Mouse (Mus musculus) embryo, embryonic 11 days (tissue): ENCODE data around the gene Arhgap44.

Source experiments
- DNase-seq: peaks from one replicate; pipeline ENCODE4 v3.0.0-alpha.2; 2015

Gene Arhgap44

DNA sequence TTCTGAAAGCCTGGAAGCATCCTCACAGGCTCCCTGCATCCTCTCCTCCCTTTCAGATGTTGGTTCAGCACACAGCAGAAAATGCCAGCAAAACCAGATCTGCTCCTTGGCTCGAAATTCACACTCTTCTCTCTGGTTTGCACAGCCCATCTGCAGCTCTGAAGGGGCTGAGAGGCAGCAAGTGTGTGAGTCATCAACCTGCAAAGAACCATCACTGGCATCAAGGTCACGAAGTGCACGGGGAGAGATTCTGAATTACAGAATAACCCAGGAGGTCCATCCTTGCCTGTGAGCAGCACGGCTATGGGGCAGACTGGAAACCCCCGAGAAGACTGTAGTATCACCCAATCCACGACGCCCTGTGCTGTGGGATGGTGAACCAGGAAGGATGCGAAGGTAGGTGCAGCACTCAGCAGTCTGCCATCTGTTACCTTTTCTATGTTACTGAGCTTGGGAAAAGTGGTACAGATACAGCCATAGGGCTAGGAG, 27.5 kb downstream of the Arhgap44 start:
- DNase-seq = no peak

- DNase-seq = no peak
Observed at GRCm38 (mm10) chr11:65133661-65134060, 29.1 kb downstream of the Arhgap44 start.

- no peak for DNase-seq
Observed at GRCm38 (mm10) chr11:65129110-65129509, 33.7 kb downstream of the Arhgap44 start.

DNA sequence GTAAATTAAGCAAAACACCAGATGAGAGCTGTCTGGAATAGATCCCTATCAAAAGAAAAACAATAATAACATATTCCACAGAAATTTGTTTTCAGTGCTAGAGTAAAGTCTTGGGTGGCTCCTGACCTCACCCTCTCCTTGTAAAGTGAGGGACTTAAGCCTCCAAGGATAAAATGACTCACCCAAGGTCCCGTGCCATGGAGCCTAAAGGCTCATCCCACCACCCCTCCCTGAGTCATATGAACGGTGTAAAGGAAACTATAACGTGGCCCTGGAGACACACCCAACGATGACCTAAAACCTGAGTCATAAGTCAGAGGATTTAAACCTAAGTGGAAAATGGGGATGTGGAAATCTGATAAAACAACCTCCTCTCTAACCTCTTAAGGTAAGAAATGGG, 34.1 kb downstream of the Arhgap44 start:
- no peak for DNase-seq

GRCm38 (mm10) chr11:65126566-65126965, 36.2 kb downstream of the Arhgap44 start:
- peak; percentile 7 for DNase-seq

- peak; percentile 50 for DNase-seq
Observed at GRCm38 (mm10) chr11:65124913-65125418, 37.8 kb downstream of the Arhgap44 start.

DNA sequence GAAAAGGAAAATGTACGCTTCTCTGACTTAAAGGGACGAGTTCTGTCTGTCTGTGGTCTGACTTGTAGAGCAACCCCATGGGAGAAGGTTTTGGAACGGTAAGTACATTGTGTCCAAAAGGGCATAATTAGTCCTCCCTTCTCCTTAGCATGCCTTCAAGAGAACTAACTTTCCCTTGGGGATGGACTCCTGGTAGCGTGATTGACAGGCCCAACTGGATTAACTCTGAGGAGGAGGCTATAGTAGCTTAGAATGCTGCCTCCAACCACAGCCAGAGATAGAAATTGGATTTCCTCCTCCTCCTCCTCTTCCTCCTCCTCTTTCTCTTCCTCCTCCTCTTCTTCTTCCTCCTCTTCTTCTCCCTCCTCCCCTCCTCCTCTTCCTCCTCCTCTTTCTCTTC, 42.5 kb downstream of the Arhgap44 start:
- DNase-seq = no peak

GRCm38 (mm10) chr11:65115811-65116210, 47.0 kb downstream of the Arhgap44 start:
- DNase-seq = no peak

DNA sequence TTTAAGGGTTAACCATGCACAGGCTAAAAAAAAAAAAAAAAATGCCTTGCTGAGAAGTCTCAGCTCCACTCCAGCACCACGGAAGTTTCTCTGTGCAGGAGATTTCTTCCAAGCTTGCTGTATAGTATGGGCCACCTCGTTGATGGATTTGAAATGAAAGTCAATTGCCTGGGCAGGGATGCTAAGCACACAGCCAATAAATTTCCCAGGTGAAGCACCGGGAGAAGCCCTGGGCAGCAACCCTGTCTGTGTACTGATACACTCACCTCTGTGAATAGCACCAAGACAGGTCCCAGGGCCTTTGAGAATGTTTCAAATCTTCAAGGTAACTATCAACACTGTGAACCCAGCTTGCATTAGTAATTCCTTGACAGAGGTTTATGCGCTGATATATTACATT, 50.7 kb downstream of the Arhgap44 start:
- no peak for DNase-seq

GRCm38 (mm10) chr11:65111651-65112050, 51.1 kb downstream of the Arhgap44 start:
- DNase-seq = peak; percentile 22

DNA sequence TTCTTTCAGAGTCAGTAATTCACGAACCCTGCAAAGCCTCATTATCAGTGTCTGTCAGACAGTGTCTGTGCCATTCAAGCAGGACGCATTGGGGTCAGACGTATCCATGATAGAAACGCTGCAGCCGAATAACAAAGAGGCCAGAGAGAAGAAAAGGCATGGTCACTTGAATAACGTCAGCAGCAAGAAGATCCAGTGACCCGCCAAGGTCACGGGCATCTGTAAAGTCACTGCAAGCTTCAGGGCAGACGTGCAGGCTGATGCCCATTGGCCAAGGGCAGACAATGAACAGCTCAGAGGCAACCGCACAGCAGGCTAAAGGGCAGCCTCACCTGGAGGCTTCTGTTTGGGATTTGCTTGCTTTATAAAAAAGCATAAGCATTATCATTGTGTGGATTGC, 52.7 kb downstream of the Arhgap44 start:
- no peak for DNase-seq

DNA sequence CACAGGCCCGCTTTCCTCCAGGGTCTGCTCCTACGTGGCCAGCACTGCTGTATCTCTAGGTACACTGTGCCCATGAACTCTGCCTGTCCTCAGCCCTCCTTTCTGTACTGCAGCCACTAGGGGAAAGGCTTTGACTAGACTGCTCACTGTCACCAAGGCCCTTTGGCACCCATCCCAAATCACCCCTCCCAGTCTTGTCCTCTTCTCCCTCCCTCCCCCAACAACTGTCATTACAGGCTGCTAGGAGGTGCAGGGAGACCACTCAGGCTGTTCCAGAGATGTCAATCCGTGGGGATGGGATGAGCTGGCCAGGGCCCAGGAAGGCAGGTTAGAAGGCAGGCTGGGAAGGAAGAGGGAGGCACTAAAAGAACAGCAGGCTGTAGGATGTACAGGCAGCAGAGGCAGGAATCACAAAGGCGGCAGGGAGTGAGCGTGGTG, 55.0 kb downstream of the Arhgap44 start:
- DNase-seq = no peak

GRCm38 (mm10) chr11:65107151-65107550, 55.6 kb downstream of the Arhgap44 start:
- DNase-seq = no peak

DNA sequence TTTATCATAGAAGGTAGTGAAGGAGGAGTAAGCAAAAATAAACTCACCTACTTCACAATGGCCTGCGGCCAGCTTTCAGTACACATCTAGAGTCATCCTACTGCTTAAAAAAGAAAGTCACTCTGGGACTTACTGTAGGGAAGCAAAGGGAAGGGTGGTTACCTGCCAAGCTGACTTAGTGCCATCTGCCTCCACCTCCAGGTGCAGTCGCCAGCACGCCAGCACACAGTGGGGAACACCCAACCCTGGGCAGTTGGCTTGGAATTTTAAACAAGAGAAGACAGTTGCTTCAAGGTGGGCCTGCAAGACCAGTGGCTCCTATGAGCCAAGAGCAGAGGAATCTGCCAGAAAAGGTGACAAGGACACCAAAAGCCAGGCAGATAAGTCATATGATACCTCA, 58.7 kb downstream of the Arhgap44 start:
- no peak for DNase-seq

- no peak for DNase-seq
Observed at GRCm38 (mm10) chr11:65101206-65101605, 61.6 kb downstream of the Arhgap44 start.

DNA sequence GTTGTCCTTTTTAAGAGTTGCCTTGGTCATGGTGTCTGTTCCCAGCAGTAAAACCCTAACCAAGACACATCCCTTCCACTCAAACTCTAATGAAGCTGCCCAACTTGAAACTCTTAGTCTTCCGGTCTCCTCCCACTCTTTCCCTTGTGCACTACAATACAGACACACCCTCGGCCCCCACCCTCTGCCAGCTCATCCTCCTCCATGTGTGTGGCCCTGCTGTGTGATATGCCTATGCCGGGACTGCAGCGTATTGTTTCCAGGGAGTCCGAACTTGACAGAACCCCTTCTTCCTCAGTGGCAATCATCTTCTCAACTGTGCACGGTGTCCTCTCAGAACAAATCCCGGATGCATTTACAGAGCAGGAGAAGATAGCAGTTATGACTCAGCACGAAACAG, 62.7 kb downstream of the Arhgap44 start:
- no peak for DNase-seq

DNA sequence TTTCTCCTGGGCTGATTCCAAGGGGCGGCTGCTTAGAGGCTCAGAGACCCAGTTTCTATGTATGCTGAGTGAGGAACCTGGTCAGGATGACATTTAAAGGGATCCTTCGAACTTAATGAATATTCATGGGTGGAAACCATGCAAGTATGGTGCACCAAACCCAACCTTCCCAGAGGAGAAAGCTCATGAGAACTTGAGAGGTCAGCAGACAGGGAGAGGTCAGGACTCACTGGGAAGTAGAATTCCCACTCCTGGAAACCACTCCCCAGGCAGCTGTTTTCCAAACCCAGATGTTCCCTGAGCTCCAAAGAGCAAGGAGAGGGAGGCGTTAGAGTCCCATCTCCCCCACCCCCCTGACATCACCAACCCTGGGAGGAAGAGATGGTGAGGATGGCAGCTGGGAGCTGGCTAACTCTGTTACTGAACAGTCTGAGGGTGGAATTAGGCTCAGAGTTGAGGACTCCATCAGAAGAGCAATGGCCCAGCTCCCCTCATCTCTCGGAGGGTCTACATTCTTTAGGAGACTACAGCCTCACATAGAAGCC, 65.2 kb downstream of the Arhgap44 start:
- DNase-seq = no peak

- no peak for DNase-seq
Observed at GRCm38 (mm10) chr11:65096866-65097265, 65.9 kb downstream of the Arhgap44 start.

- no peak for DNase-seq
Observed at GRCm38 (mm10) chr11:65092851-65093250, 69.9 kb downstream of the Arhgap44 start.

GRCm38 (mm10) chr11:65090386-65090785, 72.4 kb downstream of the Arhgap44 start:
- no peak for DNase-seq

- no peak for DNase-seq
Observed at GRCm38 (mm10) chr11:65089982-65090381, 72.8 kb downstream of the Arhgap44 start.

- no peak for DNase-seq
Observed at GRCm38 (mm10) chr11:65089282-65089681, 73.5 kb downstream of the Arhgap44 start.

GRCm38 (mm10) chr11:65088451-65089222, 74.1 kb downstream of the Arhgap44 start:
- peak; percentile 47 for DNase-seq

- no peak for DNase-seq
Observed at GRCm38 (mm10) chr11:65080761-65081160, 82.0 kb downstream of the Arhgap44 start.
